Mouse (Mus musculus): ENCODE results near the gene Ubtfl1. TPM values are rescaled to one million over a fixed set of nuclear protein-coding genes. Genes with fewer than 3 reads are reported as not detected.
"Not testable (repeated sequence)": the region's sequence is repeated elsewhere in the genome, so short reads cannot be mapped to it uniquely, and the experiment has no call there.

Gene Ubtfl1
- polyA plus RNA-seq (2015; fragmentation: Nextera tagmentation; extraction: Ambion mirVana) = not detected in 2 replicates

GRCm38 (mm10) chr9:18404118-18404517 lies at the start of gene Ubtfl1:
TSS of gene Ubtfl1 (plus strand) at chr9:18404418.
- 68% methylated on average over 1 of the region's 1 CpGs for WGBS
- no peak for ATAC-seq (ENCODE audit: insufficient number of reproducible peaks, low FRiP score, low TSS enrichment, low read depth)
- H3K36me3 ChIP-seq = no peaks in the 10 kb centered on the region

GRCm38 (mm10) chr9:18373026-18373425 lies 31.2 kb upstream of the Ubtfl1 start:
- WGBS = 83% methylated on average over 1 of the region's 1 CpGs
- H3K36me3 ChIP-seq; ATAC-seq (ENCODE audit: insufficient number of reproducible peaks, low FRiP score, low TSS enrichment, low read depth); H3K9ac ChIP-seq; H3K4me2 ChIP-seq (replicated peaks); H3K27ac ChIP-seq (replicated peaks); H3K9me3 ChIP-seq (replicated peaks); H3K4me1 ChIP-seq; H3K4me3 ChIP-seq (replicated peaks); H3K27me3 ChIP-seq: not testable (repeated sequence)

More at GRCm38 (mm10) chr9:18404118-18404517, at the start of gene Ubtfl1:
- no peak within 1 kb of the TSS for H3K9ac ChIP-seq
- H3K9me3 ChIP-seq (replicated peaks) = no peaks in the 10 kb centered on the region
- H3K4me1 ChIP-seq = no peaks in the 10 kb centered on the region
- H3K27ac ChIP-seq (replicated peaks) = no peak within 1 kb of the TSS
- no peak within 1 kb of the TSS for H3K4me2 ChIP-seq (replicated peaks)
- H3K27me3 ChIP-seq = no peaks in the 10 kb centered on the region
- H3K4me3 ChIP-seq (replicated peaks) = no peak within 1 kb of the TSS

DNA sequence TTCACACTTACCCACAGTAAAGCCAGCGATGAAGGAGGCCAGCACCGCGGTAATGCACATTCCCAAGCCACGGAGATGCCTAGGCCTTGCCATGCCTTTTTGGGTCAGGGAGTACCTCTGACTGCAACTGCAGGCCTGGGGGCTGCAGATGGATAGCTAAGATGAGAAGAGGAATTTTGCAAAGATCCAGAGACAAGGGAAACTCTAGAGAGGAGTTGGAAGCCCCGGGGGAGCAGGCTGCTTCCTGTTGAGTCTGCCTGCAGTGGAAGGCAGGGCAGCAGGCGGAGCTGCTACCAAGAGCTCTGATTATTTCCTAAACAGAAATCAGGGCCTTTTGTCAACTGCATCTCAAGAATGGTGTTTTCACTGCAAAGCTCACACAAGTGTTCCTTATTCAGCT lies 18.4 kb upstream of the Ubtfl1 start:
- H3K27me3 ChIP-seq = no peaks in the 10 kb centered on the region
- ATAC-seq (ENCODE audit: insufficient number of reproducible peaks, low FRiP score, low TSS enrichment, low read depth) = no peak
- no peaks in the 10 kb centered on the region for H3K36me3 ChIP-seq
- H3K4me2 ChIP-seq (replicated peaks) = no peak overlapping the region
- 0 out of 2 replicates have a peak overlapping the region, but pooled peaks have one; percentile 7 for H3K4me3 ChIP-seq (replicated peaks)
- no peaks in the 10 kb centered on the region for H3K9me3 ChIP-seq (replicated peaks)
- peaks cover 4% of the 10 kb centered on the region; the same call in 1 of the 2 replicates for H3K4me1 ChIP-seq
- WGBS = 19% methylated on average over 6 of the region's 6 CpGs
- no peak overlapping the region for H3K9ac ChIP-seq
- no peak overlapping the region for H3K27ac ChIP-seq (replicated peaks)

DNA sequence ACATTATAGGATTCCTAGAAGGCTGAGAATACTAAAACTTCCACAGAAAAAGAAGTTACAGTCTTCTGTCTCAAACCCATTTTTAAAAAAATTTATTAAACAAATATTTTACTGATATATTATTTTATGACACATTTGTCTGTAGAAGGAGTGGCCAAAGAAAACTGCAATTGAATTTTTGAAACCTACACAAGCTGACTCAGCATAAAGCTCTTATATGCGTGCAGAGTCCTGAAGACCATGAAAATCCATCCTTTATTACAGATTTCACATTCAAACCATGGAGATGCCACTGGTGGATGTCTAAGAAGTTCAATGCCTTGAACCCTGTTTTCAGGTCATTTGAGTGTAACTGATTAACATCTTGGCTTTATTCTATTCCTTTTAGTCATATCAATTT lies 4.6 kb upstream of the Ubtfl1 start:
- Histone ChIP-seq H3K9ac (no peak overlapping the region), H3K4me1 (no peaks in the 10 kb centered on the region), H3K4me2 (replicated peaks) (no peak overlapping the region), H3K4me3 (replicated peaks) (no peak overlapping the region), H3K27me3 (no peaks in the 10 kb centered on the region), H3K9me3 (replicated peaks) (no peaks in the 10 kb centered on the region), H3K36me3 (no peaks in the 10 kb centered on the region), H3K27ac (replicated peaks) (no peak overlapping the region)
- 70% methylated on average over 1 of the region's 1 CpGs for WGBS
- no peak for ATAC-seq (ENCODE audit: insufficient number of reproducible peaks, low FRiP score, low TSS enrichment, low read depth)

DNA sequence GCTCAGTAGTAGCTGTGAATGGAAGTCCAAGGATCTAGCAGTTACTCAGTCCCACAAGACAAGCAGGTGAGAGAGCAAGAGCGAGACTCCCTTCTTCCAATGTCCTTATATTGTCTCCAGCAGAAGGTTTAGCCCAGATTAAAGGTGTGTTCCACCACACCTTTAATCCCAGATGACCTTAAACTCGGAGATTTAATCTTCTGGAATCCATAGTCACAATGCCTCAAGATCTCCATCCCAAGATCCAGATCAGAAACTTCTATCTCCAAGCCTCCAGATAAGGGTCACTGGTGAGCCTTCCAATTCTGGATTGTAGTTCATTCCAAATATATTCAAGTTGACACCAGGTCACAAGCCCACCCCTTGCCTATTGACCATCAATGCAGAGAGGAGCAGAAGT lies 1.3 kb upstream of the Ubtfl1 start, which contains the start of gene Naalad2:
TSS of gene Naalad2 (minus strand) at position 101 of the 400 bp plus-strand sequence.
- not testable (repeated sequence) for ATAC-seq (ENCODE audit: insufficient number of reproducible peaks, low FRiP score, low TSS enrichment, low read depth); H3K27ac ChIP-seq (replicated peaks); H3K36me3 ChIP-seq; H3K27me3 ChIP-seq; H3K4me2 ChIP-seq (replicated peaks); H3K9ac ChIP-seq; H3K4me3 ChIP-seq (replicated peaks); H3K4me1 ChIP-seq; H3K9me3 ChIP-seq (replicated peaks)
- 67% methylated on average over 2 of the region's 2 CpGs for WGBS

- H3K4me2 ChIP-seq (replicated peaks); H3K4me3 ChIP-seq (replicated peaks); H3K4me1 ChIP-seq; H3K9ac ChIP-seq; H3K9me3 ChIP-seq (replicated peaks); H3K27ac ChIP-seq (replicated peaks); ATAC-seq (ENCODE audit: insufficient number of reproducible peaks, low FRiP score, low TSS enrichment, low read depth); H3K36me3 ChIP-seq; H3K27me3 ChIP-seq: not testable (repeated sequence)
- 82% methylated on average over 4 of the region's 4 CpGs for WGBS
Observed at GRCm38 (mm10) chr9:18412371-18412770, 8.2 kb downstream of the Ubtfl1 start.

GRCm38 (mm10) chr9:18430354-18430753 lies 26.1 kb downstream of the Ubtfl1 start, which contains the start of gene Mbd3l2:
TSS of gene Mbd3l2 (plus strand) at chr9:18430654.
- no peak within 1 kb of the TSS for H3K27ac ChIP-seq (replicated peaks)
- no peak within 1 kb of the TSS for H3K9ac ChIP-seq
- H3K4me3 ChIP-seq (replicated peaks) = no peak within 1 kb of the TSS
- H3K36me3 ChIP-seq = no peaks in the 10 kb centered on the region
- H3K4me2 ChIP-seq (replicated peaks) = no peak within 1 kb of the TSS
- no peaks in the 10 kb centered on the region for H3K9me3 ChIP-seq (replicated peaks)
- no peaks in the 10 kb centered on the region for H3K27me3 ChIP-seq
- no peak for ATAC-seq (ENCODE audit: insufficient number of reproducible peaks, low FRiP score, low TSS enrichment, low read depth)
- no peaks in the 10 kb centered on the region for H3K4me1 ChIP-seq

GRCm38 (mm10) chr9:18431687-18432086 lies 27.5 kb downstream of the Ubtfl1 start:
- H3K9me3 ChIP-seq (replicated peaks) = no peaks in the 10 kb centered on the region
- no peaks in the 10 kb centered on the region for H3K27me3 ChIP-seq
- H3K9ac ChIP-seq = no peak overlapping the region
- no peak overlapping the region for H3K4me2 ChIP-seq (replicated peaks)
- no peaks in the 10 kb centered on the region for H3K36me3 ChIP-seq
- no peak overlapping the region for H3K27ac ChIP-seq (replicated peaks)
- H3K4me3 ChIP-seq (replicated peaks) = no peak overlapping the region
- 64% methylated on average over 10 of the region's 10 CpGs for WGBS
- ATAC-seq (ENCODE audit: insufficient number of reproducible peaks, low FRiP score, low TSS enrichment, low read depth) = no peak
- no peaks in the 10 kb centered on the region for H3K4me1 ChIP-seq

GRCm38 (mm10) chr9:18456520-18456919 lies 52.3 kb downstream of the Ubtfl1 start:
- WGBS = 85% methylated on average over 4 of the region's 4 CpGs

More at GRCm38 (mm10) chr9:18456520-18456919, 52.3 kb downstream of the Ubtfl1 start:
- no peaks in the 10 kb centered on the region for H3K4me1 ChIP-seq
- ATAC-seq (ENCODE audit: insufficient number of reproducible peaks, low FRiP score, low TSS enrichment, low read depth) = no peak
- H3K36me3 ChIP-seq = peaks cover 41% of the 10 kb centered on the region
- no peak overlapping the region for H3K4me3 ChIP-seq (replicated peaks)
- no peak overlapping the region for H3K4me2 ChIP-seq (replicated peaks)
- no peaks in the 10 kb centered on the region for H3K9me3 ChIP-seq (replicated peaks)
- no peak overlapping the region for H3K9ac ChIP-seq
- H3K27ac ChIP-seq (replicated peaks) = no peak overlapping the region
- no peaks in the 10 kb centered on the region for H3K27me3 ChIP-seq

Small RNAs within 50 kb of the gene (microRNA-seq; reads per million reads assigned to microRNA genes)
- not detected for gene Gm22854 (ENCODE audit: borderline number of aligned reads)

Other genes starting within 250 kb of the Ubtfl1 start
- 106 and 116 TPM in 2 replicates for gene Chordc1, start 112.3 kb upstream of the Ubtfl1 start, polyA plus RNA-seq (2015; fragmentation: Nextera tagmentation; extraction: Ambion mirVana)
- 5.3 and 6.2 TPM in 2 replicates for gene Naalad2, start 1.4 kb upstream of the Ubtfl1 start, polyA plus RNA-seq (2015; fragmentation: Nextera tagmentation; extraction: Ambion mirVana)
- gene Mbd3l2, start 26.2 kb downstream of the Ubtfl1 start, polyA plus RNA-seq (2015; fragmentation: Nextera tagmentation; extraction: Ambion mirVana) = not detected in 2 replicates
- 4.1 and 6.2 TPM in 2 replicates for gene Zfp558, start 73.8 kb downstream of the Ubtfl1 start, polyA plus RNA-seq (2015; fragmentation: Nextera tagmentation; extraction: Ambion mirVana)
- gene Mbd3l1, start 73.9 kb downstream of the Ubtfl1 start, polyA plus RNA-seq (2015; fragmentation: Nextera tagmentation; extraction: Ambion mirVana) = not detected in 2 replicates